Mouse (Mus musculus): Measurements from ENCODE around the gene Bbc3.
"Not testable (repeated sequence)": the region's sequence is repeated elsewhere in the genome, so short reads cannot be mapped to it uniquely, and the experiment has no call there.

Gene Bbc3

DNA sequence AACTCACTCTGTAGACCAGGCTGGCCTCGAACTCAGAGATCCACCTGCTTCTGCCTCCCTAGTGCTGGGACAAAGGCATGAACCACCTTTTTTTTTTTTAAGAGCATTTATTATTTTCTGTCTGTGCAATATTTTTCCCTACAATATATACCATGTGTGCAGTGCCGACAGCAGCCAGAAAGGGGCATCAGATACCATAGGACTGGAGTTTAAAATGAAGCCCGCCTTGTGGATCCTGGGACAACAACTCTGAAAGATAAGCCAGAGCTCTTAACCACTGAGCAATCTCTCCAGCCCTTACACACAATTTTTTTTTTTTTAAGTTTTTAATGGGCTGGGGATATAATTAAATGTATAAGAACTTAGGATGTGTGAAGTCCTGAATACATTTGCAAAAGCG lies 13.8 kb upstream of the Bbc3 start:
- no peak for DNase-seq (ENCODE audit: low read depth, low spot score)

DNA sequence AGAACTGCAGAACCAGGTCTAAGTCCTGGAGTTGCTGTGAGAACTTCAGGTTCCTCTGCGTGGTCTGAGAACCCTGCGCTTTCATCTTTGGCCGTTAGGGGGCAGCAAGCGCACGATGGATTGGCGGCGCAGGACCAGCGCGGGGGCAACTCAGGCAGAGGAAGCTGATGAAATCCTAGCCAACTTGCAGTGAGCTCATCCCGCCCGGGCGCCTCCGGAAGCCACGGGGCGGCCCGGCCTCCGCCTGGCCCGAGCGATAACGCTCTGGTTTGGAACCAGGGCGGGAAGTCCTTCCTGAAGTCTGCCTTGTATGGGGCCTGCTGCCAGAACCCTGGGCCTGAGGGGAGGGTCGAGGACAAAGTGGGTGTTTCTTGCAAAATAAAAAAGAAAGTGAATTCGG lies 13.4 kb upstream of the Bbc3 start:
- DNase-seq (ENCODE audit: low read depth, low spot score) = peak; percentile 90

DNA sequence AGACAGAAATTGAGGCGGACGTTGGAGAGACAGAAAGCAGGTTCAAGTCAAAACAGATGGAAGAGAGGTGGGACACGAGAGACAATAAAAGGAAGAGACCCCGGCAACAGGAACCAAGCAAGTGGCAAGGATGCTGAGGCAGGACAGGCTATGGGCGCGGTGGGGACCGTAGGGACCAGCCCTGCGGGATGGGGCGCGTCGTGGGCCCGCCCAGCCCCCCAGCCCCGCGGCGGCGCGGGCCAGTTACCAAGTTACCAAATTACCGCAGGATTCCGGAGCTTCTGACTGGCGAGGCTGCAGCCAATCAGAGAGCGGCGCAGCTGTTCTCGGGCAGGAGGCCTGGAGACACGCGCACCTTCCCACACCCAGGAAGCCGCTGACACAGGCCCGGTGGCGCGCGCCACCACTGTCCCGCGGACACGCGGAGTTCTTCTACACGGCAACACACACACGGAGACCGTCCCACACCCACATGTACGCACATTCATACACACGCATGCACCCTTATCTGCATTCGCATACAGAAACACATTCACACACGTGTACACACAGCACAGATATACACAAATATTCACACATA lies 12.8 kb upstream of the Bbc3 start:
- peak; percentile 83 for DNase-seq (ENCODE audit: low read depth, low spot score)

DNA sequence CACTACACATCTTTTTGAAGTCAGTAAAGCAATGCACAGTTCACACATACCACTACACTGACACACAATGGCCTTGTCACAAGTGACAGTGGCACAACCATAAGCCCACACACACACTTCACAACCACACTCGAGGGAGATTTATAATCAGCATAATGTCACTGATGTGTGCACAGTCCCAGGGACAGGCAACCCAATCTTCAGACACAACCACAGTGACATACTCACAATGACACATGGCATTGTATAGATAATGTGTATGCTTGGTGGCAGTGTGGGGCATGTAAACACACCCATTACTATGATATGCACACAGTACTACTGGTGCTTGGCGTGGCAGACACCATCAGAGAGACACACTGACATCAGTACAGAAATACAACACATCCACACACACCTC lies 12.0 kb upstream of the Bbc3 start:
- no peak for DNase-seq (ENCODE audit: low read depth, low spot score)

DNA sequence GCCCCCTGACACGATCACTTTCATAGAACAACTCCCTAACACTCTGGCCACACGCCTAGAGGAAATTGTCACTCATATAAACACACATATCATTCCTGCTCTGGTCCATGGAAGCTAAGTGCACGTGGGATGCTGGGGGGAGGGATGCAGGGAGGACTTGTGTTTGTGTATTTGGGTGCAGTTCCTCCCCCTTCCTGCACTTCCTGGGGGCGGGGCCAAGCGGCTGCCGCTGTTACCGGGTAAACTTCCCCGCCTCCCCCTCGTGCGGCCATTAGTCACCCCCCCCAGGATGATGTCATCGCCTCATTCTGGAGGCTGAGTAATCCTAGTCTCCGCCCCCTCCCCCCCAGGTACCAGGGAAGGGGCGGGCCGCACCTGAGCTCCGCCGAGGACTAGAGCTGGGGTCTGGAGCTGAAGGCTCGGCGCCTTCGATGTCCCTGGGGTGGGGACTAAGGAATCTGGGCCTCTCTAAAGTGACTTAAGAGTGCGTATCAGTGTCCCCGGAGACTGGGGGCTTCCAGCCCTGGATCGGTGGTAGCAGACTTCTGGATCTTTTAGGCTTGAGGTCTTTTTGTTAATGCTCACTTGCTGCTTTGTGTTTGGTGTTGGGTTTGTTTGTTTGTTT lies 11.3 kb upstream of the Bbc3 start:
- peak; percentile 93 for DNase-seq (ENCODE audit: low read depth, low spot score)

DNA sequence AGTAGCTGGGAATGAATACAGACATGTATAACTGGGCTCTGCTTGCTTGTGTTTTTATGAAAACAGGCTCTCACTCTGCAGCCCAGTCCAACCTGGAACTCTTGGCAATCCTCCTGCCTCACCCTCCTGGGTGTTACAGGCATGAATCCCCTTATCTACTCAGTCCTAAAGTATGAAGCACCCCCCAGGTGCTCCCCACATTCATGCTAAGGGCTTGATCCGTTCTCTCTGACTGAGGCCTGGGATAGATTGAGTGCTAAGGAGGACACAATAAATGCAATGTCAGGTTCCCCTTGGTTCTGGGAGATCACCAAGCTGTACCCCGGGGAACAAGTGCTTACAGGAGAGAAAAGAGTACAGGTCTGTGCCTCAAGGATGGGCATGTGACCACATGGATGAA lies 10.6 kb upstream of the Bbc3 start:
- no peak for DNase-seq (ENCODE audit: low read depth, low spot score)

DNA sequence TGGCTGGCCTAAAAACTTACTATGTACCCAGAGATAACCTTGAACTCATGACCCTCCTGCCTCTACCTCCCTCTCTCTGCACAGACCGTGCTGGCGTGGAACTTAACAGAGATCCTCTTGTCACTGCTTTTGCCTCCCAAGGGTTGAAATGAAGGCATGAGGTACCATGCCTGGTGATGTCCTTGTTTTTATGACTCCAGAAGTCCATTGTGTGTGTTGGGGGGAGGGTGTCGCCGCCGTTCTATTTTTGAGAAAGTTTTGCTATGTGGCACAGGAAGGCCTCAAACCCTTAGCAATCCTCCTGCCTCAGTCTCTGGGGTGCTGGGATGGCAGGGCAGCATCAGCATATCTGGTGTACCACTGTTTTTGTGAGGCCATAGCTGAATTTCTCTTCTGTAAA lies 9.3 kb upstream of the Bbc3 start:
- DNase-seq (ENCODE audit: low read depth, low spot score) = no peak

DNA sequence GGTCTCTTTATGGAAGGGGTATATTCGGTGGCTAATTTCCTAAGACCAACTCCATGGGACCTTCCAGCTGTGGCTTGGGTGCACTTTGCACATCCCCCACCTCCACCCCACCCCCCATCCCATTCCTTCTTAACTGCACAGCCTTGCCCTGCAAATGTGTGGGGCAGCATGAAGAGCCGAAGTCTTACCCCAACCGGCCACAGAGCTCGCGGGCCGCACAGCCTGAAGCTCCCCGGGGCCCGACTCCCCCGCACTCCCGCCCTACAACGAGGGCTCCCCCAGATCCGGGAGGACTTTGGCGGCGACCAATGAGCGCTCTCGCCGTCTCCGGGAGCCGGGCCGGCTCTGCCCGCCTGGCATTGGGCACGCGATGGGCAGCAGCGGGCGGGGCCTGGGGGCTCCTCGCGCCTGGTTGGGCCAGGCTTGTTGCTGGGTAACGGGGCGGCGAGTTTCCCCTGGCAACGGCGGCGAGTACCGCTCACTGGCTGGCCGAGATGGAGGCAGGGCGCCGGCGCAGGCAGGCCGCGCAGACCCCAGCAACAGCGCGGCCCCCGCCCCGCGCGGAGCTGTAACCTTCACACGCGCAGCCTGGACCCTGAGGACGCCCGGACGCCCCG lies 8.7 kb upstream of the Bbc3 start:
- DNase-seq (ENCODE audit: low read depth, low spot score) = no peak

DNA sequence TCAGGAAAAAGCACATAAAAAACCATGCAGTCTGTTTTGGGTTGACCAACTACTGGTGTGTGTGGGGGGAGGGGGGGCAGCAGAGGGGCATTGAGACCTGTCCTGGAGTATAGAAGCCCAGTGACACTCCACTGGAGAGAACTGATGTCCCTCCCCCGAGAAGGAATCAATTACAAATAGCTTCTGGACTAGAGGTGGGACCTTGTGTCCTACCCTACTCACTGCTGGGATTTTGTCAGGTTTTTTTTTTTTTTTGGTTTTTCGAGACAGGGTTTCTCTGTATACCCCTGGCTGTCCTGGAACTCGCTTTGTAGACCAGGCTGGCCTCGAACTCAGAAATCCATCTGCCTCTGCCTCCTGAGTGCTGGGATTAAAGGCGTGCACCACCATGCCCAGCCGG lies 1.1 kb upstream of the Bbc3 start:
- DNase-seq (ENCODE audit: low read depth, low spot score) = not testable (repeated sequence)

DNA sequence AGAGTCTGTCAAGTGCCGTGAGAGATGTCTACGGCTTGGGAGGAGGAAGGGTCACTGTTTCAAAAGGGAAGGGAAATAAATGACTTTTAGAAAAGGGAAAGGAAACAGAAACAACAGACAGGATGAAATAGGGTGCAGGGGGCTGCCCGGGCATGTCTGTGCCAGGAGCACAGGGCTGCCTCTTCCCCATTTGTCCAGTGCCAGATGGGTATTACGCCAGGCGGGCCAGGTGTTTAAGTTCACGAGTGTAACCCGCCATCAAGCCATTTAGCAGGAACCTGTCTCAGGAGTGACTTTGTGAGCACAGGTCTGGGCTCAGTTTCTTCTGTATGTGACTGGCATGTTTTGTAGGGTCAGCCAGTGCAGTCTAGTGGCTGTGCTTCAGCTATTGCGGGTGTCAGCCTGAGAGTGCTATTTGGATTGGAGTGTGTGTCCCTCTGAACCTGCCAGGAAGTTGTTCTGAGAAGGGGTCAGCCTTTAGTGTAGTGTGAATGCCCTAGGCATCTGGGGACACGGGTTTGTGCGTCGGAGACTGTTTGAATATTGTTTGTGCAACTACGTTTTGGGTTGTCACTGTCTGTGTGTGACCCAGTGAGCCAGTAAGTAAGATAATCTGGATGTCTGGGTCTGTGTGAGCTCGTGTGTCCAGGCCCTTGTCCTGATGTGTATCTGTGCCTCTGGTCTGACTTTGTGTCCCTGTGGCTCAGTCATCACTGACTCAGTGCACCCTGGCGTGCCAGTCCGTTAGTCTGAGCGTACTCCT lies 543 bp downstream of the Bbc3 start:
- peak; percentile 45 for DNase-seq (ENCODE audit: low read depth, low spot score)

DNA sequence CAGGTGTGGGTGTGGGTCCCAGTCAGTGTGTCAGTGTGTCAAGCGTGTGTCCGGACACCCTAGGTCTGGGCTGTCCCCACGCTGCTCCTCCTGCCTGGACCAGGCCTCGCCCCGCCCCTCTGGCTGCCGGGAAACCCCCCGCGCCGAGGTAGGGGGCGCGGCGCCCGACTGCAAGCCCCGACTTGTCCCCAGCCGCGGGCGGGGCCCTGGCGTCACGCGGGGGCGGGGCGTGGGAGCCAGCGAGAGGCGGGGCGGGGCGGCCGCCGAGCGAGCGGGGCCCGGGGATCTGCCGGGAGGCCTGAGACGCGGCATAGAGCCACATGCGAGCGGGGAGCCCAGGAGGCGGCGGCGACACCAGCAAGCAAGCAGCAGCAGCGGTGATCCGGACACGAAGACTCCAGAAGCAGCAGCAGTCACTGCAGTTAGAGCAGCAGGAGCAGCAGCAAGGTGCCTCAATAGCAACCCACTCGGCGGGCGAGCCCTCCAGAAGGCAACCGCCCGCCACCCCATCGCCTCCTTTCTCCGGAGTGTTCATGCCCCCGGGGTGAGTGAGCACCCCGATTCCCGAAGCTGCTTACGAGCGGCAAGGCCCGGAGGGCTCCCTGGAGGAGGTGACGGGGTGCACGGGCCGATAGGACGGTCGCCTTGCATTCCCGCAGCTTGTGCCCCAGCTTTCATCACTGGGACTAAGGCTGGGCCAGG lies 1.3 kb downstream of the Bbc3 start:
- peak; percentile 83 for DNase-seq (ENCODE audit: low read depth, low spot score)

DNA sequence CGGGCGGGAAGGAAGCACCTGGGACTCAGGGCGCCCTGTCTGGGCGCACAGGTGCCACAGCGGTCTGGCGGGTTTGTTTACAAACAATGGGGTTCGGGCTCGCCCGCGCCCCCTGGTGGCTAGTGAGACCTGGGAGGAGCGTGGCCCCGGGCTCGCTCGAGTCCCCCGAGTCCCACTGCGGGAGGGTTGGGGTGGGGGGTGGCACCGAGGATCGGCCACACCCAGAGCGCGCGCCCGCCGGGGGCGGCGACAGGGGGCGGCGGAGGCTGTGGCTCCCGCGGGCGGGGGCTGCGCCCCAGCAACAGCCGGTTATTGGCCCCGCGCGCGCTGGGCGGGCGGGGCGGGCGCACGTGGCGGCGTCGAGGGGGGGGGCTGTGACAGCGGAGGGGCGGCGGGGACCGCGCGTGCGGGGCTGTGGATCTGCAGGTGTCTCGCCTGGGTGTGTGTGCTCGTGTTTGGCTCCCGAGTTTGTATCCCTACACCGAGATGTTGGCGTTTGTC lies 1.9 kb downstream of the Bbc3 start:
- DNase-seq (ENCODE audit: low read depth, low spot score) = peak; percentile 85

DNA sequence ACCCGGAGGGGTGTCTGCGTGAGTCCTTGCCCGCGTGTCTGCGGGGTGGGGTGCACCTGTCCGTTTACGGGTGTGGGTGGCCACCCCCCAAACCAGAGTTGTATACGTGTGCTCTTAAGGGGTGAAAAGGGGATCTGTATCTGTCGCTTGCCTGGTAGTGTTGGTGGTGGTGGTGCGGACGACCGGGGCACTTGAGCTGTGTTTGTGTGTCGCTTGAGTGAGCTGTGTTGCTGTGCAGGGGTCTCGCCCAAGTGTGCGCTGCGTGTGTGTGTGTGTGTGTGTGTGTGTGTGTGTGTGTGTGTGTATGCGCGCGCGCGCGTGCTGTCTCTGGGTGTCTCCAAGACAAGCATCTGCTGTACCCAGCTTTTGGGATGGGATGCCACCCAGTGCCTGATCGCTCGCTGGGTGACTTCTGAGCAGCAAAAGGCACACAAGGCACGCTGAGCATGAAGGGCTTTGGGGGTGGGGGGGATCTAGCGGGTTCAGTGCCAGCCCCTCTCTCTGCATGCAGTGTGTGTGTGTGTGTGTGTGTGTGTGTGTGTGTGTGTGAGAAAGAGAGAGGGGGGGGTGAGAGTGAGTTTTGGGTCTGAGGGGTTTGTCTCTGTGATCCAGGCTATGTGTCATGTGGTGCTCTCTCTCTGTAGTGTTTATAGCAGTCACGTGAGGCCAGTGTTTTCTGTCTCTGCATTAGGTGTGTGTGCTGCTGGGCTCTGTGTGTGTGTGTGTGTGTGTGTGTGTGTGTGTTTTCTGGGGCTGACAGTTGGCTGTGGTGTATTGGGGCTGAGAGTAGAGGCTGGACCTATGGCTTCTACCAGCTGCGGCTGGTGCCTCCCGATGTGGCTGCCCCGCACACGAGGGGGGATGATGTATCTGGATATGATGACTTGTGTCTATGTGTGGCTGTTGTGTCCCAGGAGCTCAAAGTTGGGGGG lies 2.6 kb downstream of the Bbc3 start:
- DNase-seq (ENCODE audit: low read depth, low spot score) = no peak

DNA sequence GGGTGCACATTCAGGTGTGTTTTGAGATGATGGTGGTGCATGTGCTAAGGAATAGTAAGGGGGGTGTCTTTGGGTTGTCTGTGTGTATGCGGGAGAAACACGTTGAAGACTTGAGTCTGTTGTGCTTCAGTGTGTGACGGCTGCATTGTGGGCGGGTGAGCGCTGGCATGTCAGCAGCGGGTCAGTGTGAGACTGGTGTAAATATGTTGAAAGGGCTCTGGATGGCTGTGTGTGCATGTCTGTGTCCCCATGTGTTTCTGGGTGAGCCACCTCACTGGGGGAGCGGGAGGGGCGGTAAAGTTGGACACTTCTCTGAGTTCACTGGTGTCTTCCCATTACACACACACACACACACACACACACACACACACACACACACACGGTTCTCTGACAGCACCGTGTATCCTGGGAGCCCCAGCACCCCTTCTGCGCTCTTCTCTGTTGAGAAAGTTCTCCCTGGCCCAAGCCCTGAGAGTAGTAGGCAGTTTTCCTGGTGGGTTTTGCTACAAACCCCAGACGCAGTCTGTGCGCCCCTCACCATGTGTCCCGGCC lies 3.3 kb downstream of the Bbc3 start:
- no peak for DNase-seq (ENCODE audit: low read depth, low spot score)

DNA sequence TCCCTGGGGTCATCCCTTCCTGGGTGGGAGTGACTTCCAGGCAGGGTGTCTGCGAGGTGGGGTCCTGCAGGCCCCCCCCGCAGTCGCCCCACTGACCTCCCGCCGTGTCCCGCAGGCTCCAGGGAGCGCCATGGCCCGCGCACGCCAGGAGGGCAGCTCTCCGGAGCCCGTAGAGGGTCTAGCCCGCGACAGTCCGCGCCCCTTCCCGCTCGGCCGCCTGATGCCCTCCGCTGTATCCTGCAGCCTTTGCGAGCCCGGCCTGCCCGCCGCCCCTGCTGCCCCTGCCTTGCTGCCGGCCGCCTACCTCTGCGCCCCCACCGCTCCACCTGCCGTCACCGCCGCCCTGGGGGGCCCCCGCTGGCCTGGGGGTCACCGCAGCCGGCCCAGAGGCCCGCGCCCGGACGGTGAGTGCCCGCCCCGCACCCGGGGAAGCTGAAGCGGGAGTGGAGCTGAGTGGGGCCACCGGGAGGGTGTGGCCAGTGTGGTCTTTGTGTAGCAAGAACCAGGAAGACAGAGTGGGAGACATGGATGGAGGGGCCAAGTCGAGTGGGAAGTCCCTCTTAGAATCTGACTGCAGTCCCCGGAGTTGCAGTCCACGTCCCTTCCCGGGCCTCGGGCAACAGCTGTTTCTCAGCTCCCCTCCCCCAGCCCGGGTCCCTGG lies 3.9 kb downstream of the Bbc3 start:
- peak; percentile 36 for DNase-seq (ENCODE audit: low read depth, low spot score)

DNA sequence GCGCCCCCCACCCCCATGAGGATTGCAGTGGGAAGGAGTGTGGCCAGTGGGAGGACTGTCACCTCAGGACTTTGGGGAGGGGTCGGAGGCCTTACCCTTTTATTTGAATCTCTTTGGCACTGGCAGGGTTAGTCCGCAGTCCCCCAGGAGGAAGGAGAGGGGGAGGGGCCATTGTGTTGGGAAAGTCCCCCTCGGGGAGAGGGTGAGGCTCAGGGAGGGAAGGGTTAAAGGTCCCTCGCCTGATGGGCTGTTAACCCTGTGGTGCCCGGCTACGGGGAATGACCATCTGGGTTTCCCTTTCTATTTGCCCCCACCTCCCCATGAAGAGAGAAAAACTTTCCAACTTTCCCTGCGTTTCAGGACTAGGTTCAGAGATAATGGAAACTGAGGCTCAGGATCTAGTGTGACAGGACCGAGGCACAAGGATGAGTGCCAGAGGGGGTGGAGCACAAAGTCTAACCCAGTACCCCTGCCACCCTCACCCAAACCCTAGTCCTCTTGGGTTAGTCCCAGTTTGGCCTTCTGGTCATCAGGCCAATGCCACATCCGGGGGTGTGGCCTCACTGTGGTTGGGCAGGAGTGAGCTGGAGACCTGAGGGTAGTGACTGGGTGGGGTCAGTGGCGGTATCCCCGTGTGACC lies 4.6 kb downstream of the Bbc3 start:
- peak; percentile 56 for DNase-seq (ENCODE audit: low read depth, low spot score)

DNA sequence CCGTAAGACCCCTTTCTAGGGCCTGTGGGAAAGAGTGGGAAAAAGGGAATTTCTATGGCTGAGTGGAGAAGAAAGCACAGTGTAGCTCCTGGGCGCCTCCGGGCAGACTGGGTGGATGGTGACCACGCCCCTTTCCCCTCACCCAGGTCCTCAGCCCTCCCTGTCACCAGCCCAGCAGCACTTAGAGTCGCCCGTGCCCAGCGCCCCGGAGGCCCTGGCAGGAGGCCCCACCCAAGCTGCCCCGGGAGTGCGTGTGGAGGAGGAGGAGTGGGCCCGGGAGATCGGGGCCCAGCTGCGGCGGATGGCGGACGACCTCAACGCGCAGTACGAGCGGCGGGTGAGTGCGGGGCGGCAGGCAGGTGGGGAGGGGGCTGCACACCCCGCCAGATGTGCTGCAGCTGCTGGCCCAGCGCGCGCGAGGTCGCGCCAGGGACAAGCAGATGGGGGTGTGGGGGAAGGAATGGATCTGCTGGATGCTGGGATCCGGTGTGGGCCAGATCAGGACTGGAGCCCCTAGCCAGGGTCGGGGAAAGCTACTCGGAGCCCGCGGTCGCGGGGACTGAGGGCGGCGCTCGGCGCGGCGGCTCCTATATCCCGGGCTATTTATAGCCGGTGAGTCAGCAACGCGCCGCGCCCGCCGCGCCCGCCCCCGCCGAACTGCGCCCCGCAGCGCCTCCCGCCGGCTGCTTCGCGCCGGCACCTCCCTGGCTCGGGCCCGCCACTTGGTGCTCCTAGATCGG lies 5.5 kb downstream of the Bbc3 start:
- DNase-seq (ENCODE audit: low read depth, low spot score) = peak; percentile 72

DNA sequence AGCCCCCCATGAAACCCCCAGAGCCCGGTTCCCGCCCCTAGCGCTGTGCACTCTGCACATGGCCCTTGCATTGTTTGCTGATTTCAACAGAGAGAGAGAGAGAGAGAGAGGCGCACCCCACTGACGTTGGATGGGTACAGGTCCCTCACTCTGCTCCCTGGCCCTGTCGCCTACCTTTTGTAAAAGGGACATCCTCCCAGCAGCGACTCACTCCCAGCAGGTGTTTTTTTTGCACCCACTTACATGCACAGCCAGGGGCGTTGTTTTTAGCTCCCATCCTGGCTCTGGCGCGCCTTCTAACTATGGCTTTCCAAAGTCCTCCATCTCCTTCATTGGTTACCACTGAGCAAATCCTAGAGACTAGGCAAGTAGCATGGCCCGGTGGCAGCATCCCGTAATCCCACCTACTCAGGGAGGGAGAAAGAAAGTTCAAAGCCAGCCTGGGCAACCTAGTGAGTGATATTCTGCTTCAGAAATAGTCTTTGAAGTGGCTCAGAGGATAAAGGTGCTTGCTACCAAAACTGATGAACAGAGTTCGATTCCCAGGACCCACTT lies 6.1 kb downstream of the Bbc3 start:
- peak; percentile 57 for DNase-seq (ENCODE audit: low read depth, low spot score)

All from ES-CJ7 (cell line).